Comparison of ENCODE assay signal across 26 mouse cellular contexts in the genomic region with DNA sequence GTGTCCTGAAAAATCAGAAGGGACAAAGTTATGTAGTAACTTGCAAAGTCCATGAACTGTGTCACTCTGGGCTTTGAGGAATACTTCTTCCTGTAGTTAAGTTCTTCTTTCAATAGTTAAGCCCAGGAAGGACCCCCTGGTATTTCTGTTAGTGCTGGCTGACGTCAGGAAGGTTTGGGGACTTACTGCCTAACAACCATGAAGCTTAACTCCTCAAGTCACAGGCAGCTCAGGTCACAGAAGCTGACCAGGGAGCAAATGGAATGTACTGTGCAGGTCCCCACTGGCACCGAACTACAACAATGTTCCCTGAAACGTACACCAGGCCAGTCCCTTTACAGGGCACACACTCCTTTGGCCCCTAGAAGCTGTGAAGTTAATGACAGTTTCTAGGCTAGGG. TPM values are rescaled to one million over a fixed set of nuclear protein-coding genes. Genes with fewer than 3 reads are reported as not detected.
A peak's percentile ranks its signal among the peaks of the same experiment; 100 is the strongest.
DNase-seq lines count a peak whose midpoint lies in the region; ATAC-seq and TF ChIP-seq lines count a peak whose summit lies in the region.
"Had no signal": no experiment of that assay in that cellular context is flagged by ENCODE, and none has a peak within 500 bp of the region (broad histone marks: within the 10 kb centered on the region; RNA-seq: fewer than 3 reads in every experiment).

No protein-coding gene starts in this region.

- DNase-seq in kidney, adult 2 months = peak; percentile 46
- no peak for DNase-seq in kidney, postnatal 4 days
- no peak for DNase-seq in kidney, postnatal 25 days
- DNase-seq in heart, postnatal 4 days = no peak
- DNase-seq: adrenal gland, adult 8-10 months; adrenal gland, postnatal 25 days; cerebellum, adult 11-12 months; cerebellum, adult 8-10 months; cerebellum, postnatal 10 days; cerebellum, postnatal 36 days; embryo, embryonic 11 days; gastrocnemius, postnatal 25 days; heart, adult 18-20 months; heart, postnatal 10 days; heart, postnatal 36 days had no signal

- H3K9ac ChIP-seq in kidney, embryonic 16.5 days (replicated peaks; ENCODE audit: low read length) = no peak overlapping the region
- H3K9ac ChIP-seq in intestine, embryonic 15.5 days = no peak overlapping the region
- H3K9ac ChIP-seq: embryonic facial prominence, embryonic 13.5 days; forebrain, embryonic 12.5 days; forebrain, embryonic 15.5 days; heart, embryonic 12.5 days; heart, embryonic 15.5 days had no signal

- H3K4me2 ChIP-seq in kidney, embryonic 16.5 days (replicated peaks; ENCODE audit: low read depth, low read length) = no peak overlapping the region
- no peak overlapping the region for H3K4me2 ChIP-seq in intestine, embryonic 15.5 days (replicated peaks)
- H3K4me2 ChIP-seq: embryonic facial prominence, embryonic 13.5 days; forebrain, embryonic 12.5 days; forebrain, embryonic 15.5 days; heart, embryonic 12.5 days; heart, embryonic 15.5 days had no signal

- H3K27ac ChIP-seq in kidney, adult 2 months (ENCODE audit: insufficient read depth, low read depth, low read length) = no peak overlapping the region
- H3K27ac ChIP-seq in kidney, embryonic 16.5 days (ENCODE audit: low read length) = peak overlapping the region; percentile 3; the same call in 1 of the 2 replicates
- H3K27ac ChIP-seq in intestine, embryonic 15.5 days = peak overlapping the region; percentile 51; the same call in 1 of the 2 replicates
- H3K27ac ChIP-seq in small intestine, adult 2 months (ENCODE audit: insufficient read depth, low read depth, low read length) = peak overlapping the region; percentile 91
- H3K27ac ChIP-seq: embryonic facial prominence, embryonic 10.5 days; embryonic facial prominence, embryonic 13.5 days; forebrain, embryonic 12.5 days; forebrain, embryonic 15.5 days; heart, embryonic 15.5 days had no signal

- peak; percentile 72; the same call in 1 of the 2 replicates for ATAC-seq in kidney, embryonic 16.5 days (ENCODE audit: low FRiP score, low TSS enrichment)
- 0 out of 2 replicates have a peak, but pooled peaks have one; percentile 21 for ATAC-seq in intestine, embryonic 15.5 days
- ATAC-seq: activated CD4-positive, CD25-positive, alpha-beta regulatory T cell, adult 4 months; forebrain, embryonic 15.5 days had no signal

- H3K27me3 ChIP-seq in kidney, adult 2 months (replicated peaks; ENCODE audit: control insufficient read depth, insufficient read depth, low read length) = no peaks in the 10 kb centered on the region
- H3K27me3 ChIP-seq in kidney, embryonic 16.5 days (ENCODE audit: insufficient read depth, low read length) = no peaks in the 10 kb centered on the region
- no peaks in the 10 kb centered on the region for H3K27me3 ChIP-seq in intestine, embryonic 15.5 days (replicated peaks)
- H3K27me3 ChIP-seq in small intestine, adult 2 months (ENCODE audit: control insufficient read depth, insufficient read depth, low read length) = no peaks in the 10 kb centered on the region
- H3K27me3 ChIP-seq: embryonic facial prominence, embryonic 13.5 days; forebrain, embryonic 12.5 days; forebrain, embryonic 15.5 days; heart, embryonic 12.5 days; heart, embryonic 15.5 days had no signal

- H3K9me3 ChIP-seq in kidney, embryonic 16.5 days (ENCODE audit: low read length) = no peaks in the 10 kb centered on the region
- H3K9me3 ChIP-seq in intestine, embryonic 15.5 days = no peaks in the 10 kb centered on the region
- H3K9me3 ChIP-seq: embryonic facial prominence, embryonic 10.5 days; embryonic facial prominence, embryonic 13.5 days; forebrain, embryonic 12.5 days; forebrain, embryonic 15.5 days; heart, embryonic 12.5 days; heart, embryonic 15.5 days had no signal

- peaks cover 7% of the 10 kb centered on the region; the same call in 1 of the 2 replicates for H3K4me1 ChIP-seq in kidney, adult 2 months (ENCODE audit: control insufficient read depth, insufficient read depth, low read length)
- H3K4me1 ChIP-seq in kidney, embryonic 16.5 days (ENCODE audit: insufficient read depth, low read length) = peaks cover 10% of the 10 kb centered on the region; the same call in 1 of the 2 replicates
- 0 out of 2 replicates have a peak, but pooled peaks cover 3% of the 10 kb centered on the region for H3K4me1 ChIP-seq in intestine, embryonic 15.5 days (replicated peaks)
- peaks cover 35% of the 10 kb centered on the region for H3K4me1 ChIP-seq in small intestine, adult 2 months (ENCODE audit: control insufficient read depth, insufficient read depth, insufficient read length, low read length)
- H3K4me1 ChIP-seq: embryonic facial prominence, embryonic 10.5 days; embryonic facial prominence, embryonic 13.5 days; forebrain, embryonic 12.5 days; forebrain, embryonic 15.5 days had no signal

- WGBS in kidney, adult 2 months = 53% methylated on average over 3 of the region's 3 CpGs
- WGBS in kidney, embryonic 16.5 days = 70% methylated on average over 3 of the region's 3 CpGs
- WGBS in intestine, embryonic 15.5 days = 60% methylated on average over 3 of the region's 3 CpGs
- WGBS in small intestine, adult 2 months = 46% methylated on average over 3 of the region's 3 CpGs

- no peak for TF ChIP-seq POLR2A in kidney, adult 2 months (IDR thresholded peaks at IDR 0.05; ENCODE audit: low read depth, low read length)
- no peak for TF ChIP-seq POLR2A in small intestine, adult 2 months (IDR thresholded peaks at IDR 0.05; ENCODE audit: low read depth, low read length)

- no peak for TF ChIP-seq CTCF in kidney, adult 2 months (conservative IDR thresholded peaks at IDR 0.05; ENCODE audit: insufficient read depth, insufficient read length, low read depth, low read length)
- TF ChIP-seq CTCF in small intestine, adult 2 months (IDR thresholded peaks at IDR 0.05; ENCODE audit: extremely low read depth, insufficient read length, insufficient replicate concordance, low read depth, low read length) = no peak

- no peak overlapping the region for H3K4me3 ChIP-seq in kidney, adult 2 months (ENCODE audit: insufficient read depth, low read depth, low read length)
- H3K4me3 ChIP-seq in kidney, embryonic 16.5 days (ENCODE audit: low read length) = no peak overlapping the region
- H3K4me3 ChIP-seq in intestine, embryonic 15.5 days (replicated peaks) = no peak overlapping the region
- no peak overlapping the region for H3K4me3 ChIP-seq in small intestine, adult 2 months (ENCODE audit: low read depth, low read length)
- H3K4me3 ChIP-seq: embryonic facial prominence, embryonic 10.5 days; embryonic facial prominence, embryonic 13.5 days; erythroblast, embryonic 14.5 days; forebrain, embryonic 12.5 days; forebrain, embryonic 15.5 days; heart, embryonic 12.5 days; heart, embryonic 15.5 days had no signal

- no peaks in the 10 kb centered on the region for H3K36me3 ChIP-seq in kidney, adult 2 months (ENCODE audit: control insufficient read depth, insufficient read depth, low read length)
- H3K36me3 ChIP-seq in kidney, embryonic 16.5 days (ENCODE audit: insufficient read depth, low read length) = no peaks in the 10 kb centered on the region
- peaks cover 6% of the 10 kb centered on the region; the same call in 1 of the 2 replicates for H3K36me3 ChIP-seq in intestine, embryonic 15.5 days
- H3K36me3 ChIP-seq in small intestine, adult 2 months (ENCODE audit: control insufficient read depth, insufficient read depth, low read length) = peaks cover 1% of the 10 kb centered on the region; the same call in 1 of the 2 replicates

RNA-seq across cellular contexts. Expression of a gene that starts 25.2 kb away (rescaled TPM):
- 18.0 and 19.6 TPM in 2 replicates for polyA plus RNA-seq in kidney, adult 2 months (2012; rRNA removed)
- polyA plus RNA-seq in kidney, embryonic 16.5 days (2015; fragmentation: Nextera tagmentation; extraction: Ambion mirVana) = 32.1 and 36.5 TPM in 2 replicates
- 27.6 and 36.8 TPM in 2 replicates for polyA plus RNA-seq in intestine, embryonic 15.5 days (2015; fragmentation: Nextera tagmentation; extraction: Ambion mirVana)
- polyA plus RNA-seq in small intestine, adult 2 months (2012; rRNA removed) = 5.2 and 10.4 TPM in 2 replicates
- 10 to 100 TPM; 25.0 to 26.5 TPM for total RNA-seq in heart, postnatal 4 days (2021)

RNA-seq across cellular contexts. Expression of a gene that starts 34.4 kb away (rescaled TPM):
- polyA plus RNA-seq in kidney, adult 2 months (2012; rRNA removed) = 170 and 175 TPM in 2 replicates
- 163 and 164 TPM in 2 replicates for polyA plus RNA-seq in kidney, embryonic 16.5 days (2015; fragmentation: Nextera tagmentation; extraction: Ambion mirVana)
- 161 and 174 TPM in 2 replicates for polyA plus RNA-seq in intestine, embryonic 15.5 days (2015; fragmentation: Nextera tagmentation; extraction: Ambion mirVana)
- 1,432 and 7,549 TPM in 2 replicates for polyA plus RNA-seq in small intestine, adult 2 months (2012; rRNA removed)
- 10 to 100 TPM; 21.0 to 21.4 TPM for total RNA-seq in heart, postnatal 4 days (2021)
- polyA plus RNA-seq: activated CD4-positive, CD25-positive, alpha-beta regulatory T cell, adult 4 months had no signal

RNA-seq across cellular contexts. Expression of a gene that starts 39.9 kb away (rescaled TPM):
- polyA plus RNA-seq in kidney, adult 2 months (2012; rRNA removed) = 15.4 and 17.0 TPM in 2 replicates
- polyA plus RNA-seq in kidney, embryonic 16.5 days (2015; fragmentation: Nextera tagmentation; extraction: Ambion mirVana) = 33.8 and 35.7 TPM in 2 replicates
- polyA plus RNA-seq in intestine, embryonic 15.5 days (2015; fragmentation: Nextera tagmentation; extraction: Ambion mirVana) = 49.7 and 52.7 TPM in 2 replicates
- polyA plus RNA-seq in small intestine, adult 2 months (2012; rRNA removed) = 21.3 and 23.2 TPM in 2 replicates
- 10 to 100 TPM; 25.1 to 26.0 TPM for total RNA-seq in heart, postnatal 4 days (2021)
- polyA plus RNA-seq: activated CD4-positive, CD25-positive, alpha-beta regulatory T cell, adult 4 months; erythroblast, embryonic 14.5 days had no signal
